Mouse (Mus musculus): ENCODE measurements around the gene 4930426L09Rik.

- no peak for TF ChIP-seq POLR2A (IDR thresholded peaks at IDR 0.05; ENCODE audit: borderline replicate concordance, extremely low read depth, low read depth, low read length)
- no peak for TF ChIP-seq CTCF (IDR thresholded peaks at IDR 0.05; ENCODE audit: insufficient read depth, low read length)
Observed at GRCm38 (mm10) chr2:18956945-18957344, 41.2 kb upstream of the 4930426L09Rik start.
